Mouse (Mus musculus): ENCODE measurements at regions not wholly inside any gene's neighbourhood (a gene's known extent, or its start where the extent isn't known, plus 50 kb on each side); places are given as distances from the start of the nearest gene placed in this dataset.

DNA sequence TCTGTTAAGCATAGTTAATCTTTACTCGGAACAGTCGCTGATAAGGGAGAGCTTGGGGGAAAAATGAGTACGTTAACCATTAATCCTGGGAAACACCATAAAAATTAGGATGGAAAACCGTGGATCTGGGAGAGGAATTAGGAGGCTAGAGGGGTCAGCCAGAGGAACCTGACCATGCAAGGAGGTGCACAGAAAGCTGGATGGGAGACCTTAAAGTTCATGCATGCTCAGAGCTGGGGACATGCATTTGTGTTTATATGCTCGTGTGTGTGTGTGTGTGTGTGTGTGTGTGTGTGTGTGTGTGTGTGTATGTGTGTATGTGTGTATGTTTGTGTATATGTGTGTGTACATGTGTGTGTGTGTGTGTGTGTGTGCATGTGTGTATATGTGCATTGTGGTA is 143.2 kb upstream of the Irf2bp2 start:
- no peak overlapping the region for H3K9ac ChIP-seq (ENCODE audit: insufficient read depth, low read depth)
- no peaks in the 10 kb centered on the region for H3K79me2 ChIP-seq (replicated peaks; ENCODE audit: control insufficient read depth, extremely low read depth, insufficient read depth, poor library complexity, severe bottlenecking)
- no peak overlapping the region for H3K27ac ChIP-seq (ENCODE audit: insufficient read depth, low read depth)
- H3K4me2 ChIP-seq (ENCODE audit: insufficient read depth, low read depth, poor library complexity, severe bottlenecking): no peak overlapping the region
- no peak overlapping the region for H3K4me3 ChIP-seq (replicated peaks in 1 of 3; ENCODE audit: low read depth in 2 of 3, low read length in 2 of 3, poor library complexity in 1 of 3)
- peaks cover 2% of the 10 kb centered on the region for H3K27me3 ChIP-seq (replicated peaks)
- H3K9me3 ChIP-seq (replicated peaks; ENCODE audit: low read length): no peaks in the 10 kb centered on the region
- peaks cover 29 to 40% of the 10 kb centered on the region in 2 experiments for H3K4me1 ChIP-seq (ENCODE audit: control insufficient read depth in 1 of 2, insufficient read depth in 2 of 2)
- TF ChIP-seq E2F4 (IDR thresholded peaks at IDR 0.05; ENCODE audit: insufficient replicate concordance, low read depth, low read length) (no peak), ZMIZ1 (IDR thresholded peaks at IDR 0.05; ENCODE audit: low read depth, low read length) (no peak), MYC (IDR thresholded peaks at IDR 0.05; ENCODE audit: low read depth, low read length) (no peak), UBTF (IDR thresholded peaks at IDR 0.05; ENCODE audit: low read depth, low read length) (no peak), TBP (conservative IDR thresholded peaks at IDR 0.05; ENCODE audit: low read depth, low read length) (no peak), JUND (conservative IDR thresholded peaks at IDR 0.05; ENCODE audit: low read depth, low read length) (no peak), IRF4 (IDR thresholded peaks at IDR 0.05; ENCODE audit: low read depth, low read length) (no peak), USF2 (conservative IDR thresholded peaks at IDR 0.05; ENCODE audit: low read depth, low read length) (no peak), PAX5 (IDR thresholded peaks at IDR 0.05; ENCODE audit: low read length) (no peak), JUN (IDR thresholded peaks at IDR 0.05; ENCODE audit: insufficient read depth, low read depth, low read length) (no peak), RCOR1 (conservative IDR thresholded peaks at IDR 0.05; ENCODE audit: low read depth, low read length) (no peak), RAD21 (IDR thresholded peaks at IDR 0.05; ENCODE audit: low read depth, low read length) (no peak), CTCF (conservative IDR thresholded peaks at IDR 0.05 in 1 of 2, IDR thresholded peaks at IDR 0.05 in 1 of 2; ENCODE audit: low read depth in 2 of 2, low read length in 2 of 2) (no peak), USF1 (IDR thresholded peaks at IDR 0.05; ENCODE audit: low read depth, low read length) (no peak), MXI1 (IDR thresholded peaks at IDR 0.05; ENCODE audit: low read depth, low read length) (no peak), MEF2A (IDR thresholded peaks at IDR 0.05; ENCODE audit: borderline replicate concordance, low read depth, low read length) (no peak)
- no peaks in the 10 kb centered on the region for H3K36me3 ChIP-seq (replicated peaks in 1 of 2; ENCODE audit: control insufficient read depth in 1 of 2, insufficient read depth in 1 of 2, low read length in 1 of 2)
- DNase-seq (ENCODE audit: extremely low read depth): no peak
- dilution Hi-C loops (cut with MboI; ENCODE audit: extremely low pct_ligation_motif_present, extremely low pct_unique_long_range_greater_than_20kb, low sequenced_read_pairs) (no loop called here), in situ Hi-C loops (cut with MboI; ENCODE audit: low pct_ligation_motif_present, low pct_unique_long_range_greater_than_20kb, low sequenced_read_pairs) (no loop called here)

DNA sequence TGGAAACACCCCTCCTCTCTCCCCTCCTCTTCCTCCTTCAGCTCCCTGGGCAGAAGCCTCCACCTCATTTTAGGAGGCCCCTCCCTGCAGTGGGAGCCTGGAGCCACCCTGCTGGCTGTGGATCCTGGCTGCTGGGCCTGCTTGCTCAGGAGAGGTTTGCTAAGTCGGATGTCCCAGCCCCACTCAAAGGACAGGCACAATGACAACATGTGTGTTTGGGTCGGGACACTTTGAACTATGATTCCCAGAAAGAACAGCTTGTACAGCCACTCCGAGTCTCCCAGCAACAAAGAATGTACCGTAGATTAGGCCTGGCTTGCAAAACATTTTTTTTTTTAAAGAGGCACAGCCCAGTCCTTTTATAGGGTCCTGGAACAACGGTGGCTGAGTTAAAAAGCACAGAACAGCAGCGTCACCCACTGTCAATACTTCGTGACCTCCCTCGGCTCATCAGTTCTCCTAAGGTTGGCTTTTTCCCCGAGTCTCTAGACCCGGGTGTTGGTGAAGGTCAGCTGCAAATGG is 142.7 kb upstream of the Irf2bp2 start:
- Histone ChIP-seq H3K4me3 (replicated peaks in 1 of 3; ENCODE audit: low read depth in 2 of 3, low read length in 2 of 3, poor library complexity in 1 of 3) (no peak overlapping the region), H3K79me2 (replicated peaks; ENCODE audit: control insufficient read depth, extremely low read depth, insufficient read depth, poor library complexity, severe bottlenecking) (no peaks in the 10 kb centered on the region), H3K9ac (ENCODE audit: insufficient read depth, low read depth) (no peak overlapping the region), H3K4me1 (ENCODE audit: control insufficient read depth in 1 of 2, insufficient read depth in 2 of 2) (peaks cover 29 to 40% of the 10 kb centered on the region in 2 experiments), H3K36me3 (replicated peaks in 1 of 2; ENCODE audit: control insufficient read depth in 1 of 2, insufficient read depth in 1 of 2, low read length in 1 of 2) (no peaks in the 10 kb centered on the region), H3K9me3 (replicated peaks; ENCODE audit: low read length) (no peaks in the 10 kb centered on the region), H3K27ac (ENCODE audit: insufficient read depth, low read depth) (no peak overlapping the region), H3K4me2 (ENCODE audit: insufficient read depth, low read depth, poor library complexity, severe bottlenecking) (no peak overlapping the region), H3K27me3 (replicated peaks) (peaks cover 2% of the 10 kb centered on the region)
- TF ChIP-seq ELF1 (IDR thresholded peaks at IDR 0.05; ENCODE audit: low read depth, low read length) (no peak), JUN (IDR thresholded peaks at IDR 0.05; ENCODE audit: insufficient read depth, low read depth, low read length) (no peak), MYC (IDR thresholded peaks at IDR 0.05; ENCODE audit: low read depth, low read length) (no peak), SMC3 (IDR thresholded peaks at IDR 0.05; ENCODE audit: low read depth, low read length) (no peak), USF1 (IDR thresholded peaks at IDR 0.05; ENCODE audit: low read depth, low read length) (no peak), PAX5 (IDR thresholded peaks at IDR 0.05; ENCODE audit: low read length) (no peak), MAX (IDR thresholded peaks at IDR 0.05; ENCODE audit: low read length) (no peak), RCOR1 (conservative IDR thresholded peaks at IDR 0.05; ENCODE audit: low read depth, low read length) (no peak)
- no peak for DNase-seq (ENCODE audit: extremely low read depth)
- dilution Hi-C loops (cut with MboI; ENCODE audit: extremely low pct_ligation_motif_present, extremely low pct_unique_long_range_greater_than_20kb, low sequenced_read_pairs): no loop called here
- in situ Hi-C loops (cut with MboI; ENCODE audit: low pct_ligation_motif_present, low pct_unique_long_range_greater_than_20kb, low sequenced_read_pairs): no loop called here
